Mouse (Mus musculus): ENCODE data around the gene Pip5k1b. TPM values are rescaled to one million over a fixed set of nuclear protein-coding genes. Genes with fewer than 3 reads are reported as not detected.
A peak's percentile ranks its signal among the peaks of the same experiment; 100 is the strongest.

Gene Pip5k1b
- total RNA-seq, 2 experiments from 2014 or later = 0.23 to 0.53 TPM

GRCm38 (mm10) chr19:24415778-24416621 lies 139.7 kb downstream of the Pip5k1b start:
- no peak overlapping the region for H3K4me3 ChIP-seq
- intact Hi-C loops (cut with DNase I) = no loop called here
- no peak for TF ChIP-seq CTCF (IDR thresholded peaks at IDR 0.05)
- DNase-seq = no peak
- H3K27ac ChIP-seq = no peak overlapping the region

- Histone ChIP-seq H3K4me3 (no peak overlapping the region), H3K27ac (no peak overlapping the region)
- DNase-seq = no peak
- no peak for TF ChIP-seq CTCF (IDR thresholded peaks at IDR 0.05)
- intact Hi-C loops (cut with DNase I) = no loop called here
Measured at GRCm38 (mm10) chr19:24408863-24409564, 146.7 kb downstream of the Pip5k1b start.

DNA sequence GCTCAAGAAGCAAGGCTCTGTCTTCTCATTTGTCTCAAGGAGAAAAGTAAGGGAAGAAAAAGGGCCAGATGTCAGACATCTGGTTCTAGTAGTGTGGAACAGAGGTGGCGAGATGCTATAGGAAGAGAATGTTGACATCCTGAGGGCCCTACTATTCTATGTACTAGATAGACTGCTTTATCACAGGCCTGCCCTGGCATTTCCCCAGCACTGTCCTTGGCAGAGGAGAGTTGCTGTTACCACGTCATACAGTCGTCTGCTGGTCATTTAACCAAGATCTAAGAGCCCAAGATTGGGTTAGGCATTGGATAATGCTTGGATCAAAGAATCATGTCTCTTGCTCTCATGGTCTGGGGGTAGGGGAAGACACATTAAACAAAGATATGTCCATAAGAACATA lies 151.0 kb downstream of the Pip5k1b start:
- TF ChIP-seq CTCF (IDR thresholded peaks at IDR 0.05) = no peak
- Histone ChIP-seq H3K27ac (no peak overlapping the region), H3K4me3 (no peak overlapping the region)
- intact Hi-C loops (cut with DNase I) = no loop called here
- no peak for DNase-seq

- TF ChIP-seq CTCF (IDR thresholded peaks at IDR 0.05) = no peak
- no peak for DNase-seq
- Histone ChIP-seq H3K27ac (no peak overlapping the region), H3K4me3 (no peak overlapping the region)
- intact Hi-C loops (cut with DNase I) = no loop called here
Measured at GRCm38 (mm10) chr19:24403245-24403644, 152.4 kb downstream of the Pip5k1b start.

GRCm38 (mm10) chr19:24393920-24394319 lies 161.8 kb downstream of the Pip5k1b start:
- no peak for DNase-seq
- no peak for TF ChIP-seq CTCF (IDR thresholded peaks at IDR 0.05)
- no peak overlapping the region for H3K27ac ChIP-seq
- H3K4me3 ChIP-seq = no peak overlapping the region
- intact Hi-C loops (cut with DNase I) = no loop called here

DNA sequence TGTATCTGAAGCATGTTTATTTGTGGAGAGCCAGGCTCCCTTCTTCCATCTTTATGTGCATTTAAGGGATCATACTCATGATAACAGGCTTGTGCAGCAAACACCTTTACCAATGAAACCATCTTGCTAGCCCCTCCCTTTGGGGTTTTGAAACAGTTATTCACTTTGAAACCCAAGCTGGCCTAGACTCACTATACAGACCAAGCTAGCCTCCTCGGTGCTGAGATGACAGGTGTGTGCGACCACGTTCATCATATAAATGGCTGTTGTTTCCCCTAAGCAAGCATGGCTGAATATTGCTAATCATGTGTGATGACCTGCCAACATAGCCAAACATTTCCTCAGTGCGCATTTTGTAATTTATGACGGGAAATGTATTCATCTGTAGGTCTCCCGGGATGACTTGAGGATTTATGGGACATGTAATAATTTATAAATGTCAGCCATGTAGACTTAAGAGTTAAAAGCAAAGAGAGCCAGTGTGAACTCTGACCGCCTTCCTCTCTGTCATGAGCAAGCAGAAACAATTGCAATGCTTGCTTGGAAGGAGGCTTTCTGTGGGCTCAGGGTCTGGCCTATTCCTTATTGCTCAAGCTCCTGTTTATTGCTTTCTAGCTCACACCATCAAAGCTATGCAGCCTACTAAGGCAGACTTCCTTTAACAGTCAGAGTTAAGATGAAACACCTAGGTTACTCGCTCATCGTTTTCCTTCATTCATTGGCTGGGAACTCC lies 164.0 kb downstream of the Pip5k1b start:
- Histone ChIP-seq H3K27ac (no peak overlapping the region), H3K4me3 (no peak overlapping the region)
- intact Hi-C loops (cut with DNase I) = no loop called here
- DNase-seq = no peak
- TF ChIP-seq CTCF (IDR thresholded peaks at IDR 0.05) = no peak

DNA sequence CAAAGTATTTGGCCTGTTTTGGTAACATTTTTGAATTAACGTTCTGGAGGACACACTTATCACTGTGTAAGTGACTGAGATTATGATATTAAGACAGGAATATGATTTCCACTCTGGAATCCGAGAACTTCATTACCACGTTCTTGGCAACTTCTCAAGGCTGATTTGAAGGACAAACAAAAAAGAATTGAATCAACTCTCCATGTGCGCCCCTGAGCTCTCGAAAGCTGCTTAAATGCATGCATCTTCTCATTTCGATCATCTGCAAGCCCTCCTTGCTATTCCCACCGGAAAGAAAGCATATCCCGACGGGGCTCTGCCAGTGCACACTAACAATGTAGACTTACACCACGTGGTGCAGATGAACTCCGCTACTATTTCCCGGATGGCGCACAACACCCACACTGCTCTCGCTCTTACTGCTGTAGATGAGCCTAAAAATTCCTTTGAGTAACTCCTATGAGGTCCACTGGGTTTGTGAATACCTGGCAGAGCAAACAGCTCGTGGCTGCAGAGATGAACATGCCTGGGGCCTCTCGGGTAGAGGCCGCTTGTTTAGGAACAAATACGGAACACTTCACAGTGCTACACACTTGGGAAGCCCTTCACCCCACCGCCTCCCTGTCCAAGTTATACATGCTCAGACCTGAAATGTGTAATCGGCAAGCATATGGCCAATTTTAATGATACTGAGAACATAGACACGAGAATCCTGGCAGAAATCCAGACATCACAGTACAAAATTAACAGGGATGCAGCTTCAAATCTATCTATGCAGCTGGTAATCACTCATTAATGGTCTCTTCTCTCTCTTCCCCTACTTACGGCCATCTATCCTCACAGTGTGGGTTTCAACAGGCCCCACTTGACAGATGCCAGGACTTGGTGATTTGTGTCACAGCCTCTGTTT lies 168.5 kb downstream of the Pip5k1b start:
- no peak overlapping the region for H3K27ac ChIP-seq
- H3K4me3 ChIP-seq = no peak overlapping the region
- TF ChIP-seq CTCF (IDR thresholded peaks at IDR 0.05) = no peak
- intact Hi-C loops (cut with DNase I) = no loop called here
- no peak for DNase-seq

GRCm38 (mm10) chr19:24378470-24378869 lies 177.2 kb downstream of the Pip5k1b start:
- no peak overlapping the region for H3K4me3 ChIP-seq
- DNase-seq = no peak
- intact Hi-C loops (cut with DNase I) = no loop called here
- H3K27ac ChIP-seq = no peak overlapping the region
- no peak for TF ChIP-seq CTCF (IDR thresholded peaks at IDR 0.05)

- no peak for TF ChIP-seq CTCF (IDR thresholded peaks at IDR 0.05)
- Histone ChIP-seq H3K27ac (peak overlapping the region; percentile 68), H3K4me3 (peak overlapping the region; percentile 30)
- DNase-seq = no peak
- intact Hi-C loops (cut with DNase I) = no loop called here
Measured at GRCm38 (mm10) chr19:24371763-24372640, 183.7 kb downstream of the Pip5k1b start.

DNA sequence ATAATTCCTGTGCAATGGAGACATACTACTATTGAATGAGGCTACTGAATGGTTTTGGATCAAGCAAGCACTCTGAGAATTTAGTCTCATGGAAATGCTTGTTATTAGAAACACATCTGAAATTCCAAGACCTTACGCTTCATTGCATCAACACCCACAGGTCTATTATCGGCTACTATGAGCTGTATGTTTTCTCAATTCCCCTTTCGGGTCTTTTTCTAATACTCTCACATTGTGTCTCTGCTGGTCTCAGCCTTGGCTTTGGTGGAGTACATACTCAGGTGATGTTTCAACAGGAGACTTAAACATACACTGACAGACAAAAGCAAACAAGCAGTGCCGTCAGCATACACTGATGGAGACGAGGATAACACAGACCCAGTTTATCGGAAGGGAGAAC lies 187.3 kb downstream of the Pip5k1b start:
- Histone ChIP-seq H3K4me3 (no peak overlapping the region), H3K27ac (no peak overlapping the region)
- DNase-seq = no peak
- intact Hi-C loops (cut with DNase I) = no loop called here
- no peak for TF ChIP-seq CTCF (IDR thresholded peaks at IDR 0.05)

GRCm38 (mm10) chr19:24367722-24368121 lies 187.9 kb downstream of the Pip5k1b start:
- Histone ChIP-seq H3K4me3 (no peak overlapping the region), H3K27ac (no peak overlapping the region)
- intact Hi-C loops (cut with DNase I) = no loop called here
- no peak for DNase-seq
- TF ChIP-seq CTCF (IDR thresholded peaks at IDR 0.05) = no peak

Data from gastrocnemius, adult 2 months (tissue).